Mouse (Mus musculus) testis, adult 2 months (tissue): ENCODE measurements around the gene Acin1.

ENCODE experiments used
- CTCF ChIP-seq: fragments of 200-500 bp; IDR thresholded peaks from 2 replicates; pipeline ENCODE4 v1.5.1; 2012; ENCODE audit warnings: low read depth, mild to moderate bottlenecking, inconsistent platforms, low read length, moderate library complexity; ENCODE audit not compliant: control insufficient read depth, insufficient read depth, insufficient replicate concordance
- POLR2A ChIP-seq: fragments of 200-500 bp; IDR thresholded peaks from 2 replicates; pipeline ENCODE4 v1.6.1; 2012; ENCODE audit warnings: low read depth, mild to moderate bottlenecking, inconsistent platforms, low read length, moderate library complexity; ENCODE audit not compliant: control insufficient read depth

GRCm38 (mm10) chr14:54730305-54730704, 43.6 kb upstream of the Acin1 start:
- no peak for TF ChIP-seq CTCF
- TF ChIP-seq POLR2A: no peak
